Mouse (Mus musculus): ENCODE results near the gene Hectd3.

DNA sequence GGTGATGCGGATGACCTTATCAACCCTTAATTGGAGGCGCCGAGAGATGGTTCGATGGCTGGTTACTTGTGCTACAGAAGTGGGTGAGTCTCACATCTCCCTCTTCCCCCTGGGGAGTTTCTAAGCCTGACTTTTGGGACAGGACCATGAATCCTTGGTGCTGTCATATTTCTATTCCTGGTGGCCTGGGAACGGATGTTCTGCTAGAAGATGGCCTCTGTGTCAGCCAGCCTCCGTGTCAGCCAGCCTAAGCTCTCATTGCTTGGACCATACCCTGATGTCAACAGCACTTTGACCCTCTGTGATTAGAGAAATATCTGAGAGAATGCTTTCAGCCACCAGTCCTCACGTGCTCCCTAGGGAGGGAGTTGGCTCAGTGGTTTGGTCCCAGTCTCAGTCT, 9.4 kb upstream of the Hectd3 start:
- no peak for TF ChIP-seq POLR2AphosphoS2 (IDR thresholded peaks at IDR 0.05; ENCODE audit: low read depth, low read length)
- no peak for TF ChIP-seq MAFK (IDR thresholded peaks at IDR 0.05; ENCODE audit: insufficient replicate concordance, low read length)
- TF ChIP-seq POLR2A (IDR thresholded peaks at IDR 0.05; ENCODE audit: low read depth, low read length) = no peak
- TF ChIP-seq NRF1 (IDR thresholded peaks at IDR 0.05; ENCODE audit: low read depth, low read length) = no peak
- no peak for TF ChIP-seq JUN (IDR thresholded peaks at IDR 0.05; ENCODE audit: insufficient read depth, low read depth, low read length)
- TF ChIP-seq CTCF (conservative IDR thresholded peaks at IDR 0.05 in 1 of 2, IDR thresholded peaks at IDR 0.05 in 1 of 2; ENCODE audit: low read depth in 2 of 2, low read length in 2 of 2) = no peak
- TF ChIP-seq BHLHE40 (IDR thresholded peaks at IDR 0.05; ENCODE audit: low read depth, low read length) = no peak
- TF ChIP-seq SMC3 (IDR thresholded peaks at IDR 0.05; ENCODE audit: low read depth, low read length) = no peak
- TF ChIP-seq ETS1 (conservative IDR thresholded peaks at IDR 0.05; ENCODE audit: low read depth, low read length) = no peak
- TF ChIP-seq MAZ (IDR thresholded peaks at IDR 0.05; ENCODE audit: low read depth, low read length) = no peak
- TF ChIP-seq NELFE (IDR thresholded peaks at IDR 0.05; ENCODE audit: low read depth, low read length) = no peak
- TF ChIP-seq RCOR1 (conservative IDR thresholded peaks at IDR 0.05; ENCODE audit: low read depth, low read length) = no peak
- TF ChIP-seq USF1 (IDR thresholded peaks at IDR 0.05; ENCODE audit: low read depth, low read length) = no peak

All from CH12.LX (cell line).